Mouse (Mus musculus) liver, postnatal 0 days (tissue): Measurements from ENCODE around the gene Nip7.

Experiments
- CTCF ChIP-seq: sonication (generic); IDR thresholded peaks from 2 replicates; pipeline ENCODE4 v1.5.1; 2016; ENCODE audit warnings: antibody characterized with exemption, low read depth
- EP300 ChIP-seq: IDR thresholded peaks from 2 replicates; pipeline ENCODE4 v1.6.1; 2016; ENCODE audit warnings: antibody characterized with exemption, low read depth, mild to moderate bottlenecking

DNA sequence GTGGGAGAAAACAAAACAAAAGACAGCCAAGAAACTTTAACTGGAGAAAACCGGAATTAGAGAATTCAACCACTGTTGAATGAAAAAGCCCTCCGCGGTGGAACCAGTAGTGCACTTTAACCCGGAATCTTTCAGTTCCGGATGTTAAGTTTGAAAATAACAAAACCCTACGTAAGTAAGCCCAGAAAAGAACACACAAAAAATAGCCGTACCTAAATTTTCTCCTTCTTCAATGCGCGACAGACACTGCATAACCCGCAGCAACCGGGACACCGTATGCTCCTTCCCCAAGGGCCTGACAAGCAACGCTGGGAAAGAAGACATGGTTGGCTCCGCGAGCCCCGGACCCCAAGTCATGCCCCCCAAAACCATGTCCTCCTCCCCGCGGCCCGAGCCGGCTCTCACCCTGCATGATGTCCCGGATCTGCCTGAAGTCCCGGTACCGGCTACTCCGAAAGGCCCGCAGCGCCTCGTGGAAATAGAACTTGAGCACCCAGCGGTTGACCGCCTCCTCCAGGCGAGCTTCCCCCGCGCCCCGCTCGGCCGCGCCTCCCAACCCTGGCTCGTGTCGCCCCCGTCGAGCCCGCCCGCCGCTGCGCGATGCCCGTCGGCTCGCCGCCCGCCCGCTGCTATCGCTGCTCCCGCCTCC lies 39.2 kb downstream of the Nip7 start:
- TF ChIP-seq CTCF (no peak), EP300 (no peak)
